Mouse (Mus musculus) adrenal gland, postnatal 36 days (tissue): ENCODE measurements around the gene Nfx1. TPM values are rescaled to one million over a fixed set of nuclear protein-coding genes. Genes with fewer than 3 reads are reported as not detected.
"Not testable (repeated sequence)": the region's sequence is repeated elsewhere in the genome, so short reads cannot be mapped to it uniquely, and the experiment has no call there.

ENCODE experiments used
- DNase-seq, 2 experiments: peaks; one replicate each; pipeline ENCODE4 v3.0.0; 2021; ENCODE audit warnings: mixed read lengths in 1 of 2
- long read RNA-seq, 2 experiments: library from polyadenylated mRNA; stranded (forward); transcript quantifications; one replicate each; pipeline ENCODE4 v2.0.0; 2021; ENCODE audit warnings: borderline sequencing depth in 2 of 2
- total RNA-seq, 2 experiments: library from RNA; stranded (reverse); gene quantifications; 2 replicates each; pipeline ENCODE4 v1.2.3; 2021

Gene Nfx1
- 10 to 100 TPM; 75.5 to 97.1 TPM for total RNA-seq
- long read RNA-seq, experiment 1, full-length matches to known transcripts, result 21 of 38 reads
- long read RNA-seq, experiment 1, partial matches to known transcripts, result 13 of 38 reads
- long read RNA-seq, experiment 1, other reads (novel, unspliced or antisense), result 4 of 38 reads
- long read RNA-seq, experiment 2, full-length matches to known transcripts, result 8 of 14 reads
- long read RNA-seq, experiment 2, partial matches to known transcripts, result 2 of 14 reads
- long read RNA-seq, experiment 2, other reads (novel, unspliced or antisense), result 4 of 14 reads

DNA sequence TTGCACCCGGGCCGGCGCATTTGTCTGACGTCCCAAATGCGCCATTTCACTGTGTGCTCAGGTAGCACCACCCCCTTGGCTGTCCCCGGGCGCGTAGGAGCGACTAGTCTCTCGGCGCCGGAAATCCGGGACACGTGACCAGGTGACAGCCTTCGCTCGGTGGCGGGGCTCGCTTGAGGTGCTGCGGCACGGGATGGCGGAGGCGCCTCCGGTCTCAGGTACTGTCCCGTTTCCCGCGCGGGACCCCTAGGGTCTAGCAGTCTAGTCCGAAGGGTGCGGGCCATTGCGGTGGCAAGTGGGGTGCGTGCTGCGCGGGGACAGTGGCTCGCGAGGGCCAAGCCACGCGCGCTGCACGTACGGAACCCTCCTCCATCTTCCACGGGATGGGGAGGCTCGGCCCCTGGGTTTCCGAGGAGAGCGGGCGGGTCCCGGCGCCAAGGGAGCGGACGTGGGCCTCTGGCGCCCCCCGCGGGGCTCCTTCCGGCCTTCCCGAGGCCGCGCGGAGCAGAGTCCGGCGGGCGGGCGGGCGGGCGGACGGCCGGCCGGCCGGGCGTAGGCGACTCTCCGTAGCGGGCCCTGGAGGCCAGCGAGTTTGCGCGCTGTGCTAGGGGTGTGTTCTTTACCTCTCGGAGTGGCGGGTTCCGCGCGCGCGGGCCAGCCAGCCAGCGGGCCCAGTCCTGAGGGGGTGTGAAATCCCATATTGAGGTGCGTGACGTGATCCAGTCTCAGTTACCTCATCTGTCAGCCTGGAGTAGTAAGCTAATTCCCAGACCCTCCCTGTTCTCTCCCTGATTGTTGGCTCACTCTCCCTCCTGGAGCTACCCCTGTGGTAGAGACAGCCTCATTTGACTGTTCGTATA lies at the start of gene Nfx1:
Gene Nfx1, plus strand, starts transcription at position 65 of the 860 bp plus-strand sequence.
- DNase-seq, result peak; percentile 98 to 99

DNA sequence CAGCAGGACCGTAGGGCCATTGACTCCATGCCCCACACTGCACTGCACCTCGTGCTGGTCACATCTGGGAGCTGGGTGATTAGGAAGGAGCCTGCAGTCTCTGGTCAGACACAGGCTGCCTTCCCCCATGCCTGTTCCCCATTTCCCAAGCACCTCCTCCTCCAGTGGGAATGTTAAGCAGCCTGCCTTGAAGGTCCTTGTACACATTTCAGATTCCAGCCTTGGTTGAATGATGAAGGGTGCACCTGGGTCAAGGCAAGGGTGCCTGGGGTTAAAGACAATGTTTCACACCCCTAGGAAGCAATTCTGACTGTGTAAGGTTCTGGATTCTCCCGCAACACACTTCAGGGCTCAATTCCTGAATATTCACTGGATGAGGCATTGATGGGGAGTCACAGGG lies 49.4 kb upstream of the Nfx1 start:
- DNase-seq, result no peak

DNA sequence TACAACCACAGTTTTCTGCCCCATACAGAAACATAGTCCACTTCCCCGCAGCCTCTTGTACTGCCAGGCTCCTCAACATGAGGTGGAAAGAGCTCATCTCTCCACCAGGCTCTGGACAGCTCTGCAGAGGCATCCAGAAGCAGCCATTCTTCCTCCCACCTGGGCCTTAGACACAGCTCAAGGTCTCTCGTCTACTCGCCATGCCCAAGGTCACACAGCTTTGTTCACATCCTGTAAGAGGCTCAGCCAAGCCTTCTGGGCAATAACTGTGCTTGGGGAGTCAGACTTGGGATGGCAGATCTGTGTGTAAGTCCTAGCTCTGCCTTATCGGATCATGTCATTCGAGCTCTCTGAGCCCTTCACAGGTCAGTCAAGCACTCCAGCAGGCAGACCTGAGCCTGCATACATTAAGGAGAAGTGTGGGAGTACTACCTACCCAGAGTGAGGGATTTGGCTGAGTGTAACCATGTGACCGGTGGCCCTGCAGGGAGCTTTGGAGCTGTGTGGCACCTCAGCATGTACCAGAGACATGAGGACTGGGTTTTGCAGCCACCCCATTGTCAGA lies 47.5 kb upstream of the Nfx1 start:
- peak; percentile 29 to 48 for DNase-seq

DNA sequence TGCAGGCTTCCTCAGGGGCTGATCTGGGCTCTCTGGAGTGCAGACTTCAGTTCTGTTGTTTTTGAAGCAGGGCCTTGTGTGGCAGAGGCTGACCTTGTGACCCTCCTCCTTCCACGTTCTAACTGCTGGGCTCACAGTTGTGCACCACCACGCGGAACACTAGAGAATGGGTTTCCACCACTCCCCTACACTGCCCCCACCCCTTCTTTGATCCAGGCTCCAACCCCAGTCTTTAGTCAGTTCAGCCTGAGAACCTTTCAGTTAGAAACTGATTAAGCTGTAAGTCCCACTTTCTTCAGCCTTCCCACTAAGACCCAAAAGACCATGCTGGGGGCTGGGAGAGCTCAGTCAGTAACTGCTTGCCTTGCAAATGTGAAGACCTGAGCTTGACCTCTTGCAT lies 45.1 kb upstream of the Nfx1 start:
- DNase-seq, result no peak

DNA sequence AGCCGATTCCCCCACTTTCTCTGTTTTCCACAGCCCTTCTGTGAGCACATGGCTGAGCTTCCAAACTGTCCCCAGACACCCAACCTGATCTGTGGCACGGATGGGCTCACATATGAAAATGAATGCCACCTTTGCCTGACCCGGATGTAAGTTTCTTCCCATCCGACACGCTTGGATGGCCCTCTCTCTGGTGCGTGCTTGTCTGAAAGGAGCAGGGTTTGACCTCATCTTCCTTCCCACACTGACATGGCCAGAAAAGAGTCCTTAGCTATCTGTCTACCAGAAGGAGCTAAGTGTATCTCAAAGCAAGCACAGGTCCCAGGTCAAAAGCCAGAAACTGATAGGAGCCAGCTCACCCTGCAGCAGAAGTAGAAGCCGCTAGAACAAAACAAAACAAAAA lies 41.7 kb upstream of the Nfx1 start:
- no peak for DNase-seq

DNA sequence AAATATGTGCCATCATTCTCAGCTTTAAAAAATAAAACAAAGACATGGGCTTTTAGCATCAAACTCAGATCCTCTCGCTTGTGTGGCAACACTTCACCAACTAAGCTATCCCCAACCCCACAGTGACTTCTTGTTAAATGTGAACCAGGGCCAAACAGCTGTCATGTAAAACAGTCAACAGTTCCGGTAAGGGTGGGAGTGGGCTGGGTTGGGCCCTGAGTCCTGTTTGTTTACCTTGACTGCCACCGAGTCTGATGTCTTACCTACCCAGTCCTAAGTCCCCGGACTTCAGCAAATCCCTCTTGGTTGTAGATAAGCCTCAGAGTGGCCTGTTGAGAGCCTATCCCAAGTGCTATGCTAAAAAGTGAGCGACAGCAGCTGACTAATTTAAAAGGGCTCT lies 37.0 kb upstream of the Nfx1 start:
- no peak for DNase-seq

DNA sequence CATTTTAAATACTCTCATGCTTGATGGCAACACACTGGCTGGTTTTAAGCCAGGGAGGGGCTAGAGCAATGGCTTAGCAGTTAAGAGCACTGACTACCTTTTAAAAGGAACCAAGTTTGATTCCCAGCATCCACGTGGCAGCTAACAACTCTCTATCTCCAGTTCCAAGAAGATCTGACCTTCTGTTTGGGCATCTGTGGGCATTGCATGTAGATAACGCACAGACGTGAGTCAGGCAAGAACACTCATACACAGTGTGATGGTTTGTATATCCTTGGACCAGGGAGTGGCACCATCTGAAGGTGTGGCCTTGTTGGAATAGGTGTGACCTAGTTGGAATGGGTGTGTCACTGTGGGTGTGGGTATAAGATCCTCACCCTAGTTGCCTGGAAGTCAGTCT lies 36.3 kb upstream of the Nfx1 start:
- DNase-seq, result not testable (repeated sequence)

DNA sequence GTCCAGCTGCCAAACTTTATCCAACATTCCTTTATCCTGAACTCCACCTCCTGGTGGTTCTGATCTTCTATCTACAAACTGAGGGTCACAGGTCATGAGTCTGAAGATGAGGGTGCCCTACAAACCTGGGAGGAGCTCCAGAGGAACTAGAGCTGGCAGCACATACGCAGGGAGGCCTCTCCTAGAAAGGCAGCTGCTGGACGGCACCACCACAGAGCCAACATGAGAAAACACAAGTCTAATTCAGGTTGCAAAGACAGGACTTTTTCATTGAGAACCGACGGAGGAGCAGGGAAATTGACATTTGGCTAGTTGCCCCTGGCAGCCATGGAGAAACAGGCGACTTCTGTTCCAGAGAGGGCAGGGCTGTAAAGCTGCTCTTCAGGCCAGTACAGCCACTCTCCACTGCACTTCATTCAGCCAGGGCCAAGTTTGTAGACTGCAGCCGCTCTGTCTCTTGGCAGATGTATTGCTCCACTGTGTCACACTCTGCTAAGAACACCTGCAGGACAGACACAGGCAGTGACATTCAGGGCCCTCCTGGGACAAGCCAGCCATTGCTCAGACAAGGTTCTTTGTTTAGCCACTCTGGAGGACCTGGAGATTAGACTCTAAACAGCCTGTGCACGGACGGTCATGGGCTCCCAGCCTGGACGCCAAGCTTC lies 34.4 kb upstream of the Nfx1 start:
- DNase-seq, result peak; percentile 31 to 56

DNA sequence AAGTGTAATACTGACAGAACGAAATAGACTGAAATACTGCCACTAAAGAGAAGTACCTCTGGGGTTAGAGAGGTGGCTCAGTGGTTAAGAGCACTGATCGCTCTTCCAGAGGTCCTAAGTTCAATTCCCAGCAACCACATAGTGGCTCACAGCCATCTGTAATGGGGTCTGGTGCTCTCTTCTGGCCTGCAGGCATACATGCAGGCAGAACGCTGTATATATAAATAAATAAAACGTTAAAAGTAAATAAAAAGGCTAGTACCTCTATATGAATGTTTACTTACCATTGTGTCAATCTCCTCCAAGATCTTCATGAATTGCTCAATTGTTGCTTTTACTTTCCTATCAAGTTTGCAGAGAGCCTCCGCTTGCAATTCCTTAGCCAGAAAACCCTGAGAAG lies 31.9 kb upstream of the Nfx1 start:
- DNase-seq, result no peak

DNA sequence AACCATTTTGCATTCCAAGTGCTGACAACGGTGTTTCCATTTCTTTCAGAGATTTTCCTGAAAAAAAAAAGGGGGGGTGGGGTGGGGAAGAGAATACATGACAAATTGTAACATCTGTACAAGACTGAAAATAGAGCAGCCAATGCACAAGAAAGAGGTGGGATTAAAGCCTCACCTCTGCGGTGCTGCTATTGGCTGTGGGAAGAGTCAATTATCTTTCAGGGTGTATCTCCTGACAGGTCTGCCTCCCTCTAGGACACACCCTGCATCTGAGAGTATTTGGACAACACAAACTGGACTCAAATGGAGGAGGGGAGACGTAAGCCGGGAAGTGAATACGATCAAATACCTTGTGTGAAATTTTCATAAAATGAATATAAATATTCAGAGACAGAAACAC lies 27.1 kb upstream of the Nfx1 start:
- no peak for DNase-seq

DNA sequence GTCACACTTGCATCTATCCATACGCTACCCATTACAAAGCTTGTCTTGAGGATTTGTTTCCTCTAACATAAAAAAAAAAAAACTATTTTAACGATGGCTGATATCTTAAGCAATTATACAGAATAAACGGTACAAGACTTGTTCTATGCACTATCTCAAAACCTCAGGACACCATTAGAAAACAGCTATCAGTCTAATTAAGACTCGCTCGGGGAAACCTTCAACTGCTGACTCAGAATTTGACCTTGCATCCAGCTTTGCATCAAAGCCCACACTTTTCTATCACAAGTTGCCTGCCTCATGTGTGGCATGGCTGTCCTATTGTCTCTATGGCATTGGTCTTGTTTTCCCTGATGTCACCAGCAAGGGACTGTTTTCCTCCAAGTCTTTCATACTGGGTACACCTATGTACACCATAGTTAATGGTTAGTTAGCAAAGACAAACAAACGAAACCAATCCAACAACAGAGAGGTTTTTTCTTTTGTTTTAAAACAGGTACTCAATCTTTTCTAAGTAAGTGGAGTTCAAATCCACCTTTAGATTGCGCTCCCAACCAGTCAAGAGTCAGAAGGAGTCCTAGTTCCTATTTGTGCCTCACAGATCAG lies 24.1 kb upstream of the Nfx1 start:
- DNase-seq, result peak in 1 of 2 experiments; percentile 28

DNA sequence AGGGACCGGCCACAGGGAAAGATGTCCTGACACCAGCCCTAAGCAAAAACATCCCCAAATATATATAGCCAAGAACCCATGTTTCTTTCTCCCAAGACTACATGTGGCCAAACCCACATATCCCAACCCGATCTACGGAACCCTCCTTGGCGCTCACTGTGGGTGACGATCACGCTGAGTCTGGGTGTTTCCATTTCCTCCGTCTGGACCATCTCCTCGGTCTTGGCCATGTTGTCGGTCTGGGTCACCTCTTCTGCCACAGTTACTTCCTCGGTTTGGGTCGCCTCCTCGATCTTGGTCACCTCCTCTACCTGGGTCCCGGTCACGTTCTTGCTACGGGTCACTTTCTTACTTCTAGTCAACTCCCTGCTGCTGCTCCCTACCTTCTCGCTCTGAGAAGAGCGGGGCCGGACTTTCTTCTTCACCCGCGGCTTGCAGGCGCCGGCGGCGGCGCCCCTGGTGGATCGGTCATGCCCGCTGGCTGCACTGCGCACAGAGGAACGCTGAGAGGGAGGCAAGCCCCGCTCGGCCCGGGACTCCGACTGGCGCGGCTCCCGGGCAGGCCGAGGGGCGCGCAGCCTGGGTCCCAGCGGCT lies 23.0 kb upstream of the Nfx1 start:
- peak in 1 of 2 experiments; percentile 45 for DNase-seq

DNA sequence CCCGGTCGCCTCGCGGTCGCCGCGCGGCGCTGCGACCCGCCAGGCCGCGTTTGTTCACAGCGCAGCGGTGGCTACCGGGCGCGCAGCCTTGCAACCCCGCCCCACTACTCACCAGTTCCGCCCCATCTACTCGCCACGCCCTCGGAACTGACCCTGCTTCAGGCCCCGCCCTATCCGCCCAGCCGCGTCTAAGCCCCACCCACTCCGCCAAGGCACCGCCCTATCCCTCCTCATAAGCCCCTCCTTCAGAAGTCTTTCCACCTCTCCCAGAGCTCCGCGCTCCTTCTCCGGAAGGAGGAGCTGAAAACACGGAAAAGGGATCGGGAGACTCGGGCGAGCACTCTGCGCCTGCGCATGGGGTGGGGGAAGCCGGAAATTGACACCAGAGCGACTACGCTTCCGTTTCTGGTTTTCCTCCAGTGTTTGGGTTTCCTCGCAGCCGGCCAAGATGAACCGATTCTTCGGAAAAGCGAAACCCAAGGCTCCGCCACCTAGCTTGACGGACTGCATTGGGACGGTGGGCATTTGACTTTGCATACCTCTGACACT lies 22.5 kb upstream of the Nfx1 start, which contains the start of the genes Bag1 and Chmp5:
Gene Bag1, minus strand, starts transcription at position 135 of the 549 bp plus-strand sequence.
Gene Chmp5, plus strand, starts transcription at position 248 of the 549 bp plus-strand sequence.
- DNase-seq, result peak; percentile 99

DNA sequence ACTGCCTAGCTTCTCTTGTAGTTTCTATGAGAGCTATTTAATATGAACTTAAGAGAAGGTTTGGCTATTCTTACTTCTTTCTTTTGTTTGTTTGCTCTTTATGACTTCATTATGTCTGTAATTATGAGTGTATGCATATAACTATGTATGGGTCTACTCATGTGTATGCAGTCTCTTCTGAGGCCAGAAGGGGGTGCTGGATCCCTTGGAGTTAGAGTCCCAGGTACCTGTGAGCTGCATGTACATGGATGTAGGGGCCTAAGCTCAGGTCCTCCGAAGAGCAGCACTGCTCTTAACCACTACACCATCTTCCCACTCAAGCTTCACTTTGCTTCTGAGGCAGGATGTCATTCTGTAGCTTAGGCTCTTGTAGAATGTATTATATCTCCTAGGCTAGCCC lies 17.2 kb upstream of the Nfx1 start:
- DNase-seq, result peak; percentile 28 to 64

DNA sequence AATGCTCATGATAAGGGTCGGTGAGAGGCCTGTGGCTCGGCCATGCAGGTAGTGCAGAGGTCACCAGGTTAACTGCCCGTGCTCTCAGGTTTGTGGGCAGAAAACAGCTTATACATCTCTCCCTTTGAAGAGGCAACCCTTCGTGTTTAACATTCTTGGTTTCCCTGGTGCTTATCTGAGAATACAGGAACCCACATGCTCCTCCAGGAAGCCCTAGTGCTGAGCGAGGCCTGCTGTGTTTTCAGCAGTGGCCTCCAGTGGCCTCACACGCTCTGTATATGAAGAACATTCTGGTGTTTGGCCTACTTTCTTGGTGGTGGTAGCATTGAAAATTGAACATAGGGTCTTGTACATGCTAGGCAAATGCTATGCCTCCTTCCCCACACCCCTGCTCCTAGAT lies 14.8 kb upstream of the Nfx1 start:
- no peak for DNase-seq

DNA sequence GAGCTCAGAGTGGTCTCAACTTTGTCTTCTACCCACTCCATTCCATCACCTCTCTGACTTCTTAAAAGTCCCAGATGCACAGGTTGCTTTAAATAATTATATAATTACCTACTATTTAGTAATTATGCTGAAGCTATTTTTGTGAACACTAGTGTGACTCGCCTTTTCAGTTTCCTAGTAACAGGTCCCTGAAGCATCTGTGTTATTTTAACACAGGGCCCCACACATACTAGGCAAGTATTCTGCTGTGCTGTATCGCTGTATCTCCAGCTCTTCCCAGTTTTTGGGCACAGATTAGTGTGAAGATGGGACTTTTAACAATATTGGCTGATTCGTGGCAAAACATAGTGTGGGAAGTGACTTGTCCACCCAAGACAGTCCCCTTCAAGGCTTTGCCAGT lies 7.2 kb upstream of the Nfx1 start:
- no peak for DNase-seq

DNA sequence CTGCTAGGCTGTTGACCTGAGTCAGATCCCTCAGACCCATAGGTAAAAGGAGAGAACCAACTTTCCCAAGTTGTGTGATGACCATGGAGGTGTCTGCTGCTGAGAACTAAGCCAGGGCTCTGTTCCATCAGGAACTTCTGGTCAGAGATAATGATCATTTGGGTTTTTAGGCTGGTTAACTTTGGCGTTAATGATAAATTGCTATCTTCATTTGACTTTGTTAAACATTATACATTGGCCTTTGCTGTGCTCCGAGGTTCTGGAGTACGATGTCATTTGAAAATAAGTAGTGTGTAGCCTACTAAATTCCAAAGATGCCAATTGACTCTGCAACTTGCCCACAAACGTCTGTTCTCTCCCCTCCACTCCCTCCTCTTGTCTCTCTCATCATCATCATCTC lies 1.5 kb upstream of the Nfx1 start:
- DNase-seq, result no peak

DNA sequence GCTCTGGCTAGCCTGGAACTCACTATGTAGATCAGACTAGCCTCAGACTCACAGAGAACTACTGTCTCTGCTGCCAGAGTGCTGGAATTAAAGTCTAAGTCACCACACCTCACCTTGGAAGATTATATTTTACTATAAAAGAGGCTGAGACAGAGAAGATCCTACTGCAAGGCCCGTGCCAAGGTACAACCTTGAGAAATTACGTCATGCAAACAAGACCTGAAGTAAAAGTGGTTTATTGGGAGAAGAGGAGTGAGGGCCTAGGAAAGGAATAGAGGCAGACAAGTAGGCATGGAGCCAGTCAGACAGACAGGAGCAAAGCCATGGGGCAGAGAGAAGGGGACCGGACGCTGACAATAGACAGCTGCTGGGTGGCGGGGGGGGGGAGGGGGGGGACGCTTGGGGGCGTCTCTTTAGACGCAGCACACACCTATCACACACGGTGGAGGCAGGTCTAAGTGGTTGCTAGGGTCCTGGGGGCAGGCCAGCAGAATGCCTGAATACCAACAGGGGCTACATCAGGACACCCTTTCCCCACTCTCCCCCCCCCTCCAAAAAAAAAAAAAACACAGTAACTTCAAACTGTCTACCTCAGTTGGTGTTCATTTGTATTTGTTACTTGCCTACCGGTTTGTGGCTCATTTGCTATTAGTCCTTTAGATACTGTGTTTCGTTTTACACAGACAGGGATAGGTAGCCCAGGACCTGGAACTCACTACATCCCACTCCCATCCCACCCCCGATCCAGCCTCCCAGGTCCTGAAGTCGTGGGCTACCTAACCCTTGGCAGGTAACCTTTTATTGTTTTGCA lies 720 bp upstream of the Nfx1 start:
- DNase-seq, result peak in 1 of 2 experiments; percentile 16

DNA sequence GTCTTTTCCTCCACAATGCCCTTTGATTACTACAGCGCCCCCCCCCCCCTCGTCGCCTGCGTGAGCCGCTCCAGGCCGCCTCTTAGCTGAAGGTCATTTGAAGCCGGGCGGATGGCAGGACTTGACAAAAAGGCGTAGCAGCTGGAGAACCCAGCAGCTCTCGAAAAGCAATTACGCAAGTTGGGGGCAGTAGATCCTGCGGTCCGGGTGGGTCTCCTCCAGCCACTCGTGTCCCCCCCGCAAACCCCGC lies 189 bp upstream of the Nfx1 start:
- no peak for DNase-seq

DNA sequence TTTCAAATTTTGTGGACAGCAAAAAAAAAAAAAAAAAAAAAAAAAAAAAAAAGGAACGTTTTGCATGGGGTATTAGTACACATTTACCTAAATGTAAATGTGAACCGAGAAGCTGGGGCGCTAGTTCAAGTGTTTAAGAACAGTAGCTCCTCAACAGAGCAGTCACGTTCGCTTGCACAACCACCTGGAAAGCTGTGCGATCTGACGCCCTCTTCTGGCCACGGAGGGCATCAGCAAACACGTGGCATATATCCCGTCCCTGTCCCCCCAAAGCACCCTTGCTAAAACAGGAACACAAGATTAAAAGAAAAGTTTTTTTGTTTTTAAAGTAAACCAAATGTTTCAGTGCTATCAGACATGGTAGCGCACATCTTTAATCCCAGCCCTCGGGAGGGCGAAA lies 1.0 kb downstream of the Nfx1 start:
- peak; percentile 42 to 50 for DNase-seq

DNA sequence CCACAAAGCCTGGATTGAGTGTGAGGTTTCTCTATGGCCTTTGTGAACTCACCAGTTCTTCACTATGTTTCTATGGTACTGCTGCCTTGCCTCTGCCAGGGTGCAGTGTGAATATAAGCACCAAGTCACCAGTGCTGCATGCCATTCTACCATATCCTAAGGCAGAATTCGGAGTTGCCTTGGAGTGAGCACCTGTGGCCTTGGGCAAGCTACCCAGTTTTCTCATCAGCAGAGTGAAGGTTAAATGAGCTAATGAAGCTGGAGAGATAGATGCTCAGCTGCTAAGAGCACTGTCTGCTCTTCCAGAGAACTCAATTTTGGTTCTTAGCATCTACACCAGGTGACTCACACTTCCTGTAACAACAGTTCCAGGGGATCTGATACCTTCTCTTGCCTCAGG lies 3.3 kb downstream of the Nfx1 start:
- peak; percentile 73 to 78 for DNase-seq
